Mouse (Mus musculus) neural tube, embryonic 13.5 days (tissue): ENCODE results near the gene Aoc3. TPM values are rescaled to one million over a fixed set of nuclear protein-coding genes. Genes with fewer than 3 reads are reported as not detected.

Experiments used
- microRNA-seq: library from miRNA; unstranded; fragments of <30 nt; microRNA quantifications from one replicate; pipeline ENCODE4, GENCODE M21; 2016
- polyA plus RNA-seq: library from polyadenylated mRNA; unstranded; fragments of >200 nt; fragmentation: Nextera tagmentation; extraction: Ambion mirVana; gene quantifications from 2 replicates; pipeline ENCODE4 v1.2.1, GENCODE M21; 2015

The Aoc3 gene
- polyA plus RNA-seq, 1 experiment from 2014 or later: not detected

Small RNAs within 50 kb of the gene (microRNA-seq; reads per million reads assigned to microRNA genes)
- gene Gm25593: not detected

Other genes starting within 250 kb of the Aoc3 start
- 39.9 and 45.5 TPM in 2 replicates for gene Coasy, start 248.0 kb upstream of the Aoc3 start, polyA plus RNA-seq
- gene Mlx, start 243.3 kb upstream of the Aoc3 start, polyA plus RNA-seq: 87.3 and 96.9 TPM in 2 replicates
- gene Psmc3ip, start 235.2 kb upstream of the Aoc3 start, polyA plus RNA-seq: 20.5 and 23.7 TPM in 2 replicates
- gene Retreg3, start 210.7 kb upstream of the Aoc3 start, polyA plus RNA-seq: 25.8 and 26.1 TPM in 2 replicates
- gene Tubg1, start 210.7 kb upstream of the Aoc3 start, polyA plus RNA-seq: 77.7 and 78.9 TPM in 2 replicates
- 35.5 and 38.9 TPM in 2 replicates for gene Tubg2, start 174.7 kb upstream of the Aoc3 start, polyA plus RNA-seq
- gene Cntnap1, start 160.1 kb upstream of the Aoc3 start, polyA plus RNA-seq: 4.6 and 5.1 TPM in 2 replicates
- gene Plekhh3, start 159.3 kb upstream of the Aoc3 start, polyA plus RNA-seq: 10.3 and 13.0 TPM in 2 replicates
- 0.40 and 0.91 TPM in 2 replicates for gene Ccr10, start 155.2 kb upstream of the Aoc3 start, polyA plus RNA-seq
- 15.4 and 17.9 TPM in 2 replicates for gene Ezh1, start 104.1 kb upstream of the Aoc3 start, polyA plus RNA-seq
- gene Ramp2, start 84.6 kb upstream of the Aoc3 start, polyA plus RNA-seq: 97.6 and 108 TPM in 2 replicates
- gene Vps25, start 76.9 kb upstream of the Aoc3 start, polyA plus RNA-seq: 114 and 117 TPM in 2 replicates
- gene Wnk4, start 70.0 kb upstream of the Aoc3 start, polyA plus RNA-seq: 5.5 and 6.8 TPM in 2 replicates
- gene Cntd1, start 51.6 kb upstream of the Aoc3 start, polyA plus RNA-seq: 0.89 and 1.0 TPM in 2 replicates
- 211 and 238 TPM in 2 replicates for gene Coa3, start 51.5 kb upstream of the Aoc3 start, polyA plus RNA-seq
- gene Becn1, start 28.3 kb upstream of the Aoc3 start, polyA plus RNA-seq: 173 and 178 TPM in 2 replicates
- 126 and 133 TPM in 2 replicates for gene Psme3, start 14.4 kb upstream of the Aoc3 start, polyA plus RNA-seq
- gene Aoc2, start 5.5 kb upstream of the Aoc3 start, polyA plus RNA-seq: 2.0 and 2.1 TPM in 2 replicates
- not detected in 2 replicates for gene G6pc, start 37.0 kb downstream of the Aoc3 start, polyA plus RNA-seq
- 79.4 and 90.0 TPM in 2 replicates for gene Aarsd1, start 87.0 kb downstream of the Aoc3 start, polyA plus RNA-seq
- 5.7 and 8.3 TPM in 2 replicates for gene Gm27029, start 94.2 kb downstream of the Aoc3 start, polyA plus RNA-seq
- gene Rundc1, start 94.5 kb downstream of the Aoc3 start, polyA plus RNA-seq: 25.5 and 28.5 TPM in 2 replicates
- 3.3 and 4.3 TPM in 2 replicates for gene Ptges3l, start 94.7 kb downstream of the Aoc3 start, polyA plus RNA-seq
- gene Rpl27, start 111.7 kb downstream of the Aoc3 start, polyA plus RNA-seq: 303 and 315 TPM in 2 replicates
- gene Ifi35, start 117.8 kb downstream of the Aoc3 start, polyA plus RNA-seq: 3.6 and 3.8 TPM in 2 replicates
- gene Rnd2, start 134.4 kb downstream of the Aoc3 start, polyA plus RNA-seq: 80.5 and 83.0 TPM in 2 replicates
- gene Vat1, start 135.6 kb downstream of the Aoc3 start, polyA plus RNA-seq: 72.6 and 75.8 TPM in 2 replicates
- 3.0 and 3.2 TPM in 2 replicates for gene Brca1, start 221.3 kb downstream of the Aoc3 start, polyA plus RNA-seq
- gene Nbr1, start 221.5 kb downstream of the Aoc3 start, polyA plus RNA-seq: 99.4 and 107 TPM in 2 replicates